Mouse (Mus musculus) left cerebral cortex, postnatal 10 days (tissue): ENCODE results near the gene Efcab14. TPM values are rescaled to one million over a fixed set of nuclear protein-coding genes. Genes with fewer than 3 reads are reported as not detected.

Experiments
- DNase-seq, 2 experiments: peaks; one replicate each; pipeline ENCODE4 v3.0.0; 2021 to 2022; ENCODE audit warnings: low spot score in 2 of 2, mixed read lengths in 1 of 2; ENCODE audit errors: extremely low spot score in 1 of 2
- intact Hi-C: fragments of 180-260 bp; cut with DNase I; formaldehyde crosslinking; loops from one replicate; pipeline ENCODE4 v1.15.1; 2025
- total RNA-seq, 2 experiments: library from RNA; stranded (reverse); gene quantifications; 2 replicates each; pipeline ENCODE4 v1.2.3; 2021

Gene Efcab14
- total RNA-seq, 2 experiments from 2014 or later = 28.8 to 31.6 TPM

DNA sequence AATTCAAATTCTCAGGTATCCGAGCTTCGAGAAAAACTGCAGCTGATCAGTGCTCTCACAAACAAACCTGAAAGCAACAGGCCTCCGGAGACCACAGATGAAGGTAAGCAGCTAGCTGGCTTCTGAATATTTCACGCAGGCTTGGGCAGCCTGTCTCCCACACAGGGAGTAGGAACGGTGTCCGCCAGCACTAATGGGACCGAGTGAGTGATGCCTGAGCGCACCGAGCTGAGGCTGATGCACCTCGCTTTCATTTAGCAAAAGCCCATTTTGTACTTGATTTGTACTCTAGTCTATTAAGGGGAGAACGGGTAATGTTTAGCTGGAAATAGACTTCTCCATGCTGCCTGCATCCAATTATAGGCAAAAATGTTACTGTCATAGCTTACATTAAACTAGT, 27.0 kb downstream of the Efcab14 start:
- intact Hi-C loops = no loop called here
- DNase-seq = no peak

DNA sequence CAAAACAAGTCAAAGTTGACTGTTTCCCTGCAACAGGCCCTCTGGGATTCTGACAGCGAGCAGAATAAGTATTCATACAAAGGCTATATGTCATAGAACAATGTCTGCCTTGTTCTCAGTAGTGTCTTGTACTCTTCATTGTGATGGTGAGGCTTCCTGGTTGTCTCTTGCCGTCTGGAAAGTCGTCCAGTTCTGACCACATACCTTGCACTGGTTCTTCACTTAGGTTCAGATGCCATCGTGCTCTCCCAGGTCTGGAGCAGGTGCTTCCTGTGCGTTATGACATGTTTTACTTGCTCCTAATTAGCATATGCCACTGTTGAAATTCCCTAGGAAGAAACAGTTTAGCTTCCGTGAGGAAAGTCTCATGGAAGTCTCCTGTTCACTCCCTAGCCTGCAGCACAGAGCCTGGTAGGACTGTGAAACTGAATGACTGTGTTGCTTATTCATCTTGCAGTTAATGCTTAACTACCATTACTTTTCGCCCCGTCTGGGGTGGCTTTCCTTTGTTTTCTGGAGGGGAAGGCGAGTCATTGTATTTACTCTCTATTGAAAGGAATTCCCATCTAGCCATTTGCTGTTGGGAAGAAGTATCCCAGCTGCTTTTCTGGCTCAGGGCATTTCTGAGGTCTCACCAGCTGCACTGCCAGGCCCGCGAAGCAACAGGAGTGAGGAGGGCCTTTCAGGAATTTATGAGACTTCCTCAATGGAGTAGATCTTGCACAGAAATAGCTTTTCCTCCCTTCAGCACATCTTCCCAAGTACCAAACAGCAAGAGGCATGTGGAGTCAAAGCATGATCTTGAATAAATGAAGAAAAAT, 30.3 kb downstream of the Efcab14 start:
- intact Hi-C loops = no loop called here
- DNase-seq = no peak

DNA sequence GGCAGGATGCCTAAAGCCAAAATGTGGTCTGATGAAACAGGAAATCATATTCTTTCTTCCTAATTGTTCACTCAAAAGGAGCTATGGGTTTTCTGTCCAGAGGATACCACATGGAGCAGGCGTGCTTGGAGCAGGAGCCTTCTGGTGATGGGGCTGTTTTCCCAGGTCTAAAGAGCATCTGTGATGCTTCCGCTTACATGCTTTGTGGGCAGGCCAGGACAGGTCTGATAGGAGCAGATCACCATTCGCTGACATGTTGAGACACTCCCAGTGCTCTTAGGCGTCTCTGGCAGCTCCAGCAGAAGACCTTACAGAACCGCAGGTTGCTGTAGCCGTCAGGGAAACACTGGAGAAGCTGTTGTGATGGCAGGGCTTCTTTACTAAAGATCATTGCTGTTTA, 37.5 kb downstream of the Efcab14 start:
- intact Hi-C loops = no loop called here
- DNase-seq = no peak

DNA sequence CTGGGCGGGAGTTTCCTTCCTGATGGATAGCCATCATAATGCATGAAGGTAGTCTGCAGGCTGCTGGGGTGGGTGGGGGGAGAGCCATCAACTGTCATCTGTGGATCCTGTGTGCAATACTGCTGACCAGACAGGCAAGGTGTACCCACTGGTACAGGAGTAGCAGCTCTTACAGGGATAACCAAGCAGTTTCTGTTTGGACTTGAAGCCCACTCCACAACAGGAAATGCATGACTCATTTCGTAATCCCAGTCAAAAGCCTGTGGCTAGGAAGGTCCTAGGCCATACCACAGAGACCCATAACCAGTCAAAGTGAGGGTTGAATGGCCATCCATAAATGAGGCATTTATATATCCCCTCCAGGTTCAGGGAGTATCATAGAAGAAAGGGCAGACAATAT, 40.1 kb downstream of the Efcab14 start:
- no peak for DNase-seq
- intact Hi-C loops = no loop called here

DNA sequence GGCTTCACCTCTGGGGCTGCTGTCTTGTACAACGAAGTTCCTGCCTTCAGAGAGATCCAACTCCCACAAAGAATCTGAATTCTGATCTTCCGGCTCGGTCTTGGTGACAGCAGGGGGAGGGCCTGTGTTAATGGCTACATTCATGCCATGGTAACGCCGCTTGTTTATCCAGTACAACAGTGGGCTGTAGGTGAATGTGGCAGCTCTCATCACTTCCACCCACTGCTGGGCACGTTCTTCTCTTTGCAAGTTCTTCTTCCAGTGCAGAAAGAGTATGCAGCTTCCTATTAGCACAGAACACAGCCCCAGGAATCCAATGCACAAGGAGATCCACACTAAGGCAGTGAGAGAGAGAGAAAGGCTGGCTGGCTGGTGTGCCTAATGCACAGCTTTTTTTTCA, 42.7 kb downstream of the Efcab14 start:
- intact Hi-C loops = no loop called here
- DNase-seq = no peak

DNA sequence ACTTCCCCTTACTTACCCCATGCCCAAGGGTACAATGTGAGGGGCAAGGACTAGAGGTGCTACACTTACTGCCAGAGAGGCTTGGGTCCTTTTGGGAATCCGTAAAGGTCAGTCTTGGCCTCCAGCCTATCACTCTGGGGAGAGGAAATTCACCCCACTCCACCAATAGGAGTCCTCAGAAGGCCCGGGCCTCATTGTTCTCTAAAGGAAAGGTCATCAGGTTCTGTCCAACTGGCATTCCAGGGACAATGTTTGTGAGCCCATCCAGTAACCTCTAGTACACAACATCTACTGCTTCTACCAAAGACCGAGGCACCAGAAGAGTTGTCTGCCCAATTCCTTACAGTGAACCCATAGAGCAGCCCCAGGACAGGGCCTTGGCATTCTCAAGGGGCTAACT, 43.4 kb downstream of the Efcab14 start, which contains the start of gene Tex38:
Gene Tex38, minus strand, starts transcription at position 101 of the 400 bp plus-strand sequence.
- no peak for DNase-seq

DNA sequence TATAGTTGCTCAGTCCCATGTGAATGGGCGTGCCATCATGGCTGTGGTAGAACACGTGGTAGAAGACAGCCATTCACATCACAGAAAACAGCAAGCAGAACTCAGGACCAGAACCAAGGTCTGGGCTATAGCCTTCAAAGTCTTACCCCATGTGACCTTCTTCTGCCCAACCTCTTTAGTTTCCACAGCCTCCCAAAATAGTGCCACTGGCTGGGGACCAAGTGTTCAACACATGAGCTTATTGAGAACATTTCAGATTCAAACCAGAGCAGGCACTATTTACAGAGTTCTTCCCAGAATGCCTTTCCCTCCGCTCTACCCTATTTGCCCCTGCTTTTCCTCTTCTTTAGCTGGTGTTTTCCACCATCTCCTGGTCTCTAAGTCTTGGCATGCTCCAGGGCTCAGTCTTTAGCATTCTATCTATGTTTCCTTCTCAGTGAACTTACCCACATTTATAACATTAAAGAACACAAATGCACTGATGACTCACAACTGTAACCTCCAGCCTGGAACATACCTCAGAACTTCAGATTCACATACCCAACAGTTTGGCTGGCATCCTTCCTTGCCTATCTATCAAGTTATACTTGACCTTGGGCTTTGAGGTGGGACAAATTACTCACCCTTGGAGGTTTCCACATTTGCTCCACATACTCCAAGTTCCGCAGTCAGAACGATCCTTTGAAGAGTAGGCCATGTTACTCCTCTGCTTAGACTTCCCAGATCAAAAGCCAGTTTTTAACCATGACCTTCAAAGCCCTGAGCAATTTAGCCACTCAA, 44.7 kb downstream of the Efcab14 start:
- DNase-seq = no peak
- intact Hi-C loops = no loop called here

More for the DNA sequence above, 43.4 kb downstream of the Efcab14 start, which contains the start of gene Tex38:
- intact Hi-C loops = no loop called here

DNA sequence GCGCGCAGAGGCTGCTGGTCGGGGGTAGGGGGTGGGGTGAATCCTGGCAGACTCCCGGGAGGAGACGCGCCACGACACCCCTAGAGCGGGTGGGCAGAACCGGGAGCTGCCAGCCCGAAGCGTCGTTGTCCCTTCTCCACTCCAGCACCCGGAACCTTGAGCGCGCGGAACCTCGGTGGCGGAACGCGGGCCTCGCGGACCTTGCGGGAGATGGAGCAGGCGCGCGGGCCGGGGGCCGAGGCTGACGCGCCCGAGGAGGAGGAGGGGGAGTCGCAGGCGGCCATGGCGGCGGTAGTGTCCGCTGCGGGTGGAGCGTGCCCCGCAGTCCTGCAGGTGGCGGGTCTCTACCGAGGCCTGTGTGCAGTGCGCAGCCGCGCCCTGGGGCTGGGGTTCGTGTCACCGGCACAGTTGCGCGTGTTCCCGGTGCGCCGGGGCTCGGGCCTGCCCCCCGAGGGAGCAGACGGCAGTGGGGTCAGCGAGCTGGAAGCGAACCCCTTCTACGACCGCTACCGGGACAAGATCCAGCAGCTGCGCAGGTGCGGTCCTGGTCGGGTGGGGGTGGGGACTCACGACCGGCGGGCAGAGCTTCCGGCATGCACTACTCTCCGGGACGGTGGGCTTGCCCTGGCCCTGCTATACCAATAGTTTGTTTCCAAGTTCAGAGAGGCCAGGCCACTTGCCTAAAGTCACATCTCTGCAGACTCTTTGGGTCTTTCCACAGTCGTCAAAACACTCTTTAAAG, 47.4 kb downstream of the Efcab14 start, which contains the start of gene Atpaf1:
Gene Atpaf1, plus strand, starts transcription at position 44 of the 742 bp plus-strand sequence.
- intact Hi-C loops = no loop called here
- DNase-seq = peak; percentile 78 to 91

DNA sequence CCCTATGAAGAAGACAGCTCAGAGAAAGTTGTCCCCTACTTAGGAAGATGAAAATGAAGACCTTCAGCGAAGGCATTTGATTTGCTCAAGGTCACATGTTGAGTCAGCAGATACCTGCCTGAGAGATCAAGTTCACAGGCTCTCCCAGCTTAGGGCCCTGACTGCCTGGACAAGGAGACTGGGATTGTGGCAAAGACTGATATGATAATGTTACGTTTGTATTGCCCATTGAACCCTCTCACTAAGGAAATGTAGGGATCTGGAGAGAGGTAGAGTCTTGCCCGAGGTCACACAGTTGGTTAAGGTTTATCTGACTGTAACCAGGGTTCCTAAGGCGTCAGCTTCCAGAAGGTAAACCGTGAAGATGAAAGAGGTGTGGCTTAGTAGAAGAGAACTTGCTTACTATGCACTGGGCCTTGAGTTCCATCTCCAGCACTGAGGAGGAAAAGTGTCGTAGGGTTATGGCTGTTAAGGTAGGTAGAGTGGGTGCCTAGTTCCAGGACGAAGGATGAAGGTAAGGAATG, 48.0 kb downstream of the Efcab14 start:
- DNase-seq = no peak
- intact Hi-C loops = no loop called here

DNA sequence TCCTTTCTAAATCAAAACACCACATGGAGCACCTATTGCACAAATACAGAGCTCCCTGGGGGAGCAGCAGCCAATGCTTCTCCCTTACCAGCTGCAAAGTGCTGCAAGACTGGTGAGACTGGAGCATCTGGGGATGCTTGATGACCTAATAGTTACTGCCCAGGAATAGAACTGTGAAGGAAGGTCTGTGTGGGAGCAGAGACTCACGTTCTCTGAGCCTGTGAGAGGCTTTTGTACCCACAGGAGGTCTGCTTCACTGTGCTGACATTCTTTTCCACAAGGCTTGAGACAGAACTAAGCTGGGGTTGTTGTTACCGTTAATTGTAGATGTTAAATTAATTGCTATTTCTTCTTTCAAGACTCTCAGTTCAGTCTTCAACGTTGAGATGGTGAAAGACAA, 53.3 kb downstream of the Efcab14 start:
- intact Hi-C loops = no loop called here
- no peak for DNase-seq

DNA sequence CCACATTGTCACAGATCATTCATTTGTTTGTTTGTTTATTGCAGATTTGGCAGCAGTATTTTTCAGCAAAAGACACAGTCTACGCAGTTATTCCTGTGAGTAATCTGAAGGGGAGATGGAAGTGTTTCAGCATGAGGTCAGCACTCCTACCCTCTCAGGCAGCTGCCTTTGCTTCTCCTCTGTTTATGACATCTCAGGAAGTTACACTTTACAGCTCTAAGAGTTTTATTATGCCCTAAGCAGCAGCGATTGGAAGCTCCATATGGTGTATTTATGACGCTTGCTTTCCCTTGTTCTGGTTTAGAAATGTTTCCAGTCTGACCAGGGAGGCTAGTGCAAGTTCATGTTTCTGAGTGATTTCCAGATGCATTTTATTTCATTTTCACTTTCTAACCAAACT, 57.8 kb downstream of the Efcab14 start:
- DNase-seq = no peak
- intact Hi-C loops = no loop called here

DNA sequence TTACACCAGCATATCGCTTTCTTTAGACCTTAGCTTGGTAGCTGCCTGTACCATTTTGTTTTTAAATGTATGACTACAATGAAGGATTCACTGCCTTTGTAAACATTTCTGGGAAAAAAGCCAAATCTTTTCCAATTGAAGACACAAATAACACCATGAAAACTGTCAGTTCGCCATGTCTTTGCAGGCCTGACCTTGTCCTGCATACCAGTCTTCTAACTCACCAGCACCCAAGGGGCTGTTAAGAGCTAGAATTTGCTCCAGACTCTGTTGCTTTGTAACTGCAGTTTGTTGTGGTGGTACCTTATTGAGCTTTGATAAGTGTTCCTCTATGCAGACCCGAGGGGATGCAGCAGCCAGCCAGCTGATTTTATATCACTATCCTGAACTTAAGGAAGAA, 62.4 kb downstream of the Efcab14 start:
- intact Hi-C loops = no loop called here
- no peak for DNase-seq

DNA sequence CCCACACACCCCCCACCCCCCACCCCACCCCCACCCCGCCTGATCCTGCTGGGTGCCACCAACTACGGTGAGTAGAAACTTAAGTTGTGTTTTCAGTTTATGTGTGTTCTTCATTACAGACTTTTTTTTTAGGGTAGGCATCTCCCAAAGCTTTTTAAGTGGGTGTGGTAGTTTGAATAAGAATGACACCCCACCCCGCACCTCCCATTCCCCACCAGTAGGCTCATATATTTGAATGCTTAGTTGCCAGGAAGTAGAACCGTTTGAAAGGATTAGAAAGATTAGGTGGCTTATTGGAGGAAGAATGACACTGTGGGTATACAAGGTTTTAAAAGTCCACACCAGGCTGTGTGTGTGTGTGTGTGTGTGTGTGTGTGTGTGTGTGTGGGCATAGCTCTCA, 74.8 kb downstream of the Efcab14 start:
- intact Hi-C loops = no loop called here
- DNase-seq = no peak

DNA sequence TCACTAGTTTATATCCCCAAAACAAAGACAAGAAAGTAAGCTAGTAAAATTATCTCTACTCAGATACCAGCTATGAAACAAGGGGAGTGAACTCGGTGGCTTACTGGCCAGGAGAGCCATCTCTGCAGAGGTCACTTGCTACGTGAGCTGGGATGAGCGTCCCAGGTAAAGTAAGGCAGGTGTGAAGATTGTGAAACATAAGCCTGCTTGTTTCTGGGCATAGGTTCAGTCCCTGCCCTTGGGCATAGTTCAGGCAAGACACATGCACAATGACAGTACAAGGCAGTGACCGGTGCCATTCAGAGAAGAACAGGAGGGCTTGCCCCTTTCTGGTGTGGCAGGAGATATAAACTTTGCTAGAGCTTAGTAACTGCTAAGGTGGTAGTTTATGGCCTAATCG, 78.1 kb downstream of the Efcab14 start:
- intact Hi-C loops = no loop called here
- no peak for DNase-seq

DNA sequence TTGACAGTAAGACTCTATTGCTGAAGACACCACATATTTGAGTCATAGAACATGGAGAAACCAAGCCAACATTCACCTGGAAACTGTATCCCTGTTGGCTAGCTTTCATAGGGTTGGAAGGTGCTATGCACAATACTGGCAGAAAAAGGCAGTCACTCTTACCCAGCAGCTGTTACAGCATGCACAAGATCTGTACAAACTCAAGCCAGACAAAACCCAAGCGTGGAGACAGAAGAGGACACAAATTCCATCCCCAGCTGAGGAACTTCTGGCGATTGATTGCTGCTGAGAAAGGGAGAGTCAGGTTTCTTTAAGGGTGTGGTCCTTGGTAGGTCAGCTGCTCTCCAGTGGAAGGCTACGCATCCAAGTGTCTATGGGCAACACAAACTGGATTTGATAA, 82.7 kb downstream of the Efcab14 start:
- intact Hi-C loops = no loop called here
- DNase-seq = no peak

DNA sequence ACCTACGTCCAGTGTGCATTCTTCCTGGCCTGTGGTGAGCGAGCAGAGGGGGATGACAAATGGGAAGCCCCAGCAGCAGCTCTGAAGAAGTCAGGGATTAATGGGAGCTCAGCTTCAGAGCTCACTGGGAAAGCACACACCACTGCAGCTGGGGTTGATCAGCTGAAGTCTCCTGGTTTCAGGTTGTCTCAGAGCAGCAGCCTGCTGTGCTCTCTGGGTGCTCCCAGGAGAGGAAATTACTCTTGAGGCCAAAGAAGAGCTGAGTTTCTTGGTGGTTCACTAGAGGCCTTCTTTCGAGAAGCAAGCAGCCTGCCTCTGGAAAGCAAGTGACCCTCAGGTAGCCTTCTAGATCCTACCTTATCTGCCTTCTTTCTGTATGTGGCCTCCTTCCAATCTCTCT, 83.4 kb downstream of the Efcab14 start:
- intact Hi-C loops = no loop called here
- no peak for DNase-seq

DNA sequence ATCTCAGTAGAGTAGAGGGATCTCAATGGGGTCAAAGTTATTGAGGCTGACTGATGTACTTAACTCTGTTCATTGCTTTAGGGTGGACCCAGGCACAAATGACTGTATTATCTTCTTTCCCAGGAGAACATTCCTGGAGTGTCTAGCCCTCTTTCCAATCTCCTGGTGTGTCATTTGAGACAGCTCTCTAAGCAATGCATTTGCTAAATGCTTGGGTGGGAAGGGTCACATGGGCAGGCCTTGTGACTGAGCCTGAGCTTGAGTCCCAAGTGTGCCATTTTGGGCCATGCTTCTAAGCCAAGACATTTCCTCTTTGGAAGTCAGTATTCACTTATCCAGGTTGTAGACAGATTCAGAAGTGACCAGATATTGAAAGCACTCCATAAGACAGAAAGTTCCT, 83.9 kb downstream of the Efcab14 start:
- no peak for DNase-seq
- intact Hi-C loops = no loop called here

DNA sequence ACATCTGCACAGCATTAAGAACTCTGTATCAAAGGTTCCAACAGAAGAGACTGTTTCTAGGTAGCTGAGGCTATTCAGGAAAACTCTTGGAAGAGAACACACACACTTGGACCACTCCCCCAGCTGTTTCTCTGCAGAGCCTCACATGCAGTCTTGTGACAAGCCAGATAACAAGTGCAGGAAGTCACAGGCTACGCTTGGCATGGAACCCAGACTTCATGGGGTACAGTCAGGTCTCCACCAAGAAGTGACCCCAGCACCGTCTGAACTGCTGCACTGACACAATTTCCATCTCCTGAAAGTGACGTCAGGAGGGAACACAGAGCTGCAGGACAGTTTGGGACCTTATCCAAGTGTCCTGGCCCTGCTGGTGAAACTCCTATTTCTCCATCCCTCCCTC, 84.4 kb downstream of the Efcab14 start:
- intact Hi-C loops = no loop called here
- DNase-seq = no peak

DNA sequence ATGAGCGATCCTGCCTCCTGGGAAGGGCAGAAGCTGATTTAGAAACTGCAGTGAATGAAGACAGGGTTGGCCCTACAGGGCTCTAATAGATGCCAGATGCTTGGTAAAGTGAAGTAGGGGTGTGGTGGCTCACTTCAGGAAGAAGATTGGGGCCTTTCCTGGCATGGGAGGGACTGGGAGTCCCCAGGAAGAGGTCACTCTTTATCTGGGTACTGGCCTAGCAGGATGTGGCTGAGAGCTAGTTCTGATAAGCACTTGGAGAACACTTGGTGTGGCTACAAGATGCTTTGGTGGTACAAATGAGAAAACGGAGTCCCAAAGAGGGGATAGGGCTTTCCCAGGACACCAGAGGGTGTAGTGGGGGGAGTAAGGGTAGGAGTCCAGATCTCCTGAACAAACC, 86.6 kb downstream of the Efcab14 start:
- intact Hi-C loops = no loop called here
- DNase-seq = peak in 1 of 2 experiments; percentile 11
